Mouse (Mus musculus): ENCODE results near the gene Efcab9. TPM values are rescaled to one million over a fixed set of nuclear protein-coding genes. Genes with fewer than 3 reads are reported as not detected.

Efcab9 gene
- polyA plus RNA-seq, 1 experiment from 2014 or later = not detected

GRCm38 (mm10) chr11:32474725-32475124, 57.2 kb downstream of the Efcab9 start:
- Histone ChIP-seq H3K36me3 (replicated peaks) (no peaks in the 10 kb centered on the region), H3K27ac (no peak overlapping the region)

More at GRCm38 (mm10) chr11:32474725-32475124, 57.2 kb downstream of the Efcab9 start:
- no peak for ATAC-seq (replicated peaks)
- H3K4me3 ChIP-seq = no peak overlapping the region
- no peak overlapping the region for H3K4me2 ChIP-seq
- no peaks in the 10 kb centered on the region for H3K4me1 ChIP-seq
- H3K9me3 ChIP-seq = no peaks in the 10 kb centered on the region
- WGBS = 89% methylated on average over 3 of the region's 3 CpGs
- no peak overlapping the region for H3K9ac ChIP-seq
- H3K27me3 ChIP-seq (replicated peaks) = no peaks in the 10 kb centered on the region

Other genes with a start within 250 kb of the Efcab9 start
- 2,454 and 3,091 TPM in 2 replicates for gene Hba-a1, start 248.6 kb downstream of the Efcab9 start, polyA plus RNA-seq (2015; fragmentation: Nextera tagmentation; extraction: Ambion mirVana)
- 0.83 and 1.3 TPM in 2 replicates for gene Hbq1b, start 245.1 kb downstream of the Efcab9 start, polyA plus RNA-seq (2015; fragmentation: Nextera tagmentation; extraction: Ambion mirVana)
- 6,359 and 8,071 TPM in 2 replicates for gene Hba-a2, start 235.6 kb downstream of the Efcab9 start, polyA plus RNA-seq (2015; fragmentation: Nextera tagmentation; extraction: Ambion mirVana)
- gene Hbq1a, start 232.0 kb downstream of the Efcab9 start, polyA plus RNA-seq (2015; fragmentation: Nextera tagmentation; extraction: Ambion mirVana) = 1.2 and 1.5 TPM in 2 replicates
- 26.1 and 27.0 TPM in 2 replicates for gene Sh3pxd2b, start 184.3 kb downstream of the Efcab9 start, polyA plus RNA-seq (2015; fragmentation: Nextera tagmentation; extraction: Ambion mirVana)
- 48.7 and 49.4 TPM in 2 replicates for gene Ubtd2, start 76.7 kb downstream of the Efcab9 start, polyA plus RNA-seq (2015; fragmentation: Nextera tagmentation; extraction: Ambion mirVana)
- gene Stk10, start 1.2 kb upstream of the Efcab9 start, polyA plus RNA-seq (2015; fragmentation: Nextera tagmentation; extraction: Ambion mirVana) = 2.0 and 2.3 TPM in 2 replicates
- 120 and 126 TPM in 2 replicates for gene Fbxw11, start 110.6 kb upstream of the Efcab9 start, polyA plus RNA-seq (2015; fragmentation: Nextera tagmentation; extraction: Ambion mirVana)

All from midbrain, embryonic 15.5 days (tissue).